Mouse (Mus musculus) spleen, adult 12 weeks (tissue): ENCODE results near the gene Snx19.

Experiments used
- DNase-seq: peaks from one replicate; pipeline ENCODE4 v3.0.0; 2022; ENCODE audit warnings: low spot score

Snx19 gene

GRCm38 (mm10) chr9:30484183-30484582 is 57.3 kb downstream of the Snx19 start:
- no peak for DNase-seq

DNA sequence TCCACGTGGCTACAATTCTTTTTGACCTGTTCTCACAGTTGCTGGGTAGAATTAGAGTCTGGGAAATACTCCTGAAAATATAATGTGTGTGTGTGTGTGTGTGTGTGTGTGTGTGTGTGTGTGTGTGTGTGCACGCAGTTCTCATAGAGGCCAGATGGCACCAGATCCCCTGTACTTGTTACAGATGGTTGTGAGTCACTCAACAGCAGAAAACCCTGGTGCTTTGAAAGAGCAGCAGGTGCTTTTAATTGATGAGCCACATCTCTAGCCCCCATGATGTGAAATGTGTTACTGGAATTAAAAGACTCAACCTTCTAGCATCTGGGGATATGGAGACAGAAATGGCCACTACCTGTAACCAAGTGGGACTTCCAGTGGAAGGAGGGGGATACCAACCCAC is 58.3 kb downstream of the Snx19 start:
- DNase-seq = no peak

- DNase-seq = no peak
Measured at GRCm38 (mm10) chr9:30488384-30488783, 61.5 kb downstream of the Snx19 start.

GRCm38 (mm10) chr9:30494446-30494845 is 67.5 kb downstream of the Snx19 start:
- DNase-seq = no peak

- no peak for DNase-seq
Measured at GRCm38 (mm10) chr9:30508966-30509365, 82.1 kb downstream of the Snx19 start.

- no peak for DNase-seq
Measured at GRCm38 (mm10) chr9:30515953-30516352, 89.0 kb downstream of the Snx19 start.
